Mouse (Mus musculus) heart, adult 18-20 months (tissue): Measurements from ENCODE around the gene Gm17651. TPM values are rescaled to one million over a fixed set of nuclear protein-coding genes. Genes with fewer than 3 reads are reported as not detected.

Experiments used
- DNase-seq, 2 experiments: peaks; one replicate each; pipeline ENCODE4 v3.0.0; 2021 to 2022; ENCODE audit warnings: mixed read lengths in 1 of 2
- long read RNA-seq, 2 experiments: library from polyadenylated mRNA; stranded (forward); transcript quantifications; one replicate each; pipeline ENCODE4 v2.0.0; 2021
- total RNA-seq, 2 experiments: library from RNA; stranded (reverse); gene quantifications; 2 replicates each; pipeline ENCODE4 v1.2.3; 2021

The Gm17651 gene
- not detected for total RNA-seq
- long read RNA-seq, experiment 1 = 0 reads
- long read RNA-seq, experiment 2 = 0 reads

DNA sequence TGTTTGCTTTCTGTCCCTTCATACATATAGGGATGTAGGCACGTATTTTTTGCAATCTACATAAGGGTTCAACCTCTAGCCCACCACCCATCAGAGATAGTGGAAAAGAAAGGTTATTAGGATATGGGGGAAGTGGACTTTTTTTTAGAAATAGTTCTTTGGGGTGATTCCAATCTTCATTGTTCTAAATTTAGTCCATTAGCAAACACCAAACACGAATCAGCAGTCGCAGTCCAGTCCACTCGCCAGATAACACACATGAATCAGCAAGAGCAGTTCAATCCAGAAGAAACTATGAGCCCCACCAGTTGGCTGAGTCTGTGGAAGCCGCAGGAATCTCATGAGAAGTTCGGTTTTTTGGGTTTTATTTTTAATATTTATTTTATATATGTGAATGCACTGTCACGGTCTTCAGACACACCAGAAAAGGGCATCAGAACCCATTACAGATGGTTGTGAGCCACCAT lies at the start of gene Gm17651:
Gm17651 (minus strand) TSS at position 51 of the 467 bp plus-strand sequence.
- DNase-seq = no peak

- DNase-seq = no peak
Measured at GRCm38 (mm10) chr3:97719116-97719515, 44.6 kb upstream of the Gm17651 start.

GRCm38 (mm10) chr3:97715922-97716321 lies 41.4 kb upstream of the Gm17651 start:
- no peak for DNase-seq

DNA sequence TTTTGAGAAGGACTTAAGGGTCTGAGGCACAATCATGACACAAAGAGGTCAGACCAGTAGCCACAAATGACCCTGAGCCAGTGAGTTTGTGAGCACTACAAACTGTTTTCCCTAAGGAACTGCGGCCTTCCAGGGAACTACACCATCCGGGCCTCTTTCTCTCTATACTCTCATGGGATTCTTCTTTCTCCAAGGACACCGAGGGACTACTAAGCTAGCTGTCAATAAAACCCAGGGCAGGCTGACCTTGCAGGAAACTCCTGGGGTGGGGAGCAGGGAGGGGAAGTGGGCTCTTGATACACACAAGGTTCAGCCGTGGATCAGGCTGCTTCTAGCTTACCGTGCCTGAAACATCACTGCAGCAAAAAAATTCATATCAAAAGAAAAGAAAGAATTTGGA lies 36.4 kb upstream of the Gm17651 start:
- no peak for DNase-seq

DNA sequence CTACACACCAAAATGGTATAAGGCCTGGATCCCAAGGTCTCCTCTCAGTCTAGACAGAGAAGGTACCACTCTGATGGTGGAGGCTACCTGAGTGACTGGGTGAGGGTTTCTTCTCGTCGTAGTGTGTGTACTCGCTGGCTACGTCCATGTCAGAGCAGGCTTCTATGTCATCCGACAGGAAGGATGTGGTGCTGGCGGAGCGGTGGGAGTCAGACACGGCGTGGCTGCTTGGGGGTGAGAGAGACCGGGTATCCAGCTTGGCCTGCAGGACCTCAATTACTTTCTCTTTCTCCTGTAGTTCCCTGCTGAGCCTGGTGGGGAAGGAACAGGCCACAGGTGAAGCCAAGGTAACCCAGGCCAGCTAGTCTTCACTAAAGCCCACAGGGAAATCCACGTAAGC lies 35.6 kb upstream of the Gm17651 start:
- no peak for DNase-seq

- DNase-seq = no peak
Measured at GRCm38 (mm10) chr3:97706561-97706960, 32.1 kb upstream of the Gm17651 start.

DNA sequence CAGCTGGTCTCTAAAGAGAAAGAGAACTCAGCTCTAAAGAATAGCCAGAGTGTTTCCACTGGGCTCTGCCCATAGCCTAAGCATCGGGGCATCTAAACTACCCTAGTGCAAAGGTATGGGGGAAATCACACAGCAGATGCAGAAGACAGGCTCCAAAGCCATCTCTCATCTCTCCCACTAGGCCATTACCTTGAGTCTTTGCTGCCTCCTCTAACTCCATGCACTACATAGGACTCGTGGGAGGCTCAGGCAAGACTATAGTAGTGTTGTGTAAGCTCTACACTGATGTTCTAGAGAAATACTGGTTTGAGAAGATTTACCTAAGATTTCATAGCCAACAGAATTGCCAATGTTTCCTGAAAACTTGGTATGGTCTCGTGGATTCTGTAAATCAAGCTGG lies 31.0 kb upstream of the Gm17651 start:
- DNase-seq = no peak

- DNase-seq = no peak
Measured at GRCm38 (mm10) chr3:97702448-97703080, 28.1 kb upstream of the Gm17651 start.

GRCm38 (mm10) chr3:97701198-97701597 lies 26.7 kb upstream of the Gm17651 start:
- no peak for DNase-seq

- peak in 1 of 2 experiments; percentile 46 for DNase-seq
Measured at GRCm38 (mm10) chr3:97699061-97699460, 24.6 kb upstream of the Gm17651 start.

DNA sequence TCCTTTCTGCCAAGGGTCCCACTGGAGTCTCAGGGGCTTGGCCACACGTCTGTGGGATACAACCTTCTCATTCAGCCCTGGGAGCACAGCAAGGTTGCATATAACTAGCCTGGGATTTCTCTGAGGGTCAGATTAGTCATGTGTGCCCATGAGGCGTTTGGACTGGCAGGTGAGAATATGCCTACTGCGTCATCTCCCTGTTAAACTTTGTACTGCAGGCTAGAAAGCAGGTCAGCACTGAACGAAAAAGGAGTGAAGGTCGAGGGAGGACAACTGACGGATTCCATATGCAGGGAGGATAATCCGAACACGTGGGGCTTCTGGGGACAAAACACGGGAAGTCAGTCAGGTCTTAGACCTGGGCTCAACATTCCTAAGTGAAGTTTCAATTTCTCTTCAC lies 22.8 kb upstream of the Gm17651 start:
- DNase-seq = no peak

- no peak for DNase-seq
Measured at GRCm38 (mm10) chr3:97696866-97697265, 22.4 kb upstream of the Gm17651 start.

GRCm38 (mm10) chr3:97693806-97694205 lies 19.3 kb upstream of the Gm17651 start:
- no peak for DNase-seq

- no peak for DNase-seq
Measured at GRCm38 (mm10) chr3:97691443-97692017, 17.0 kb upstream of the Gm17651 start.

DNA sequence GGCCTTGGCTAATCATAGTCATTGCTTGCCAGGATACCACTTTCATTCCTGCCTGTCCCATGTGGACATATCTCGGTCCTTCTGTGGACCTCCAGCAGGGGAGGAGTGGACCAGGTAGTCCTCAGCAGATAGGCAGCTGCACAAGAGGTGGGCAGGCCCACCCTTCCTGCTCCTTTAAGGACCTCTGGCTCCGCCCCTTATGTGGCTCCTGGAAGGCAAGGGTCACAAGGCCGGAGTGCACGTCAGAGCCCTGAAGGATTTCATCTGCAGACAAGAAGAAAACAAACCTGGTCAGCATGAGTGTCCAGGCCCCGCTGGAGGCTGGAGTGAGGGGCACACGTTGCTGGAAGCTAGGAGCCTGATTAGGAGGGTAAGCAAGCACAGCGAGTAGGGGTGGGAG lies 16.1 kb upstream of the Gm17651 start:
- DNase-seq = no peak

GRCm38 (mm10) chr3:97689289-97689688 lies 14.8 kb upstream of the Gm17651 start:
- DNase-seq = no peak

DNA sequence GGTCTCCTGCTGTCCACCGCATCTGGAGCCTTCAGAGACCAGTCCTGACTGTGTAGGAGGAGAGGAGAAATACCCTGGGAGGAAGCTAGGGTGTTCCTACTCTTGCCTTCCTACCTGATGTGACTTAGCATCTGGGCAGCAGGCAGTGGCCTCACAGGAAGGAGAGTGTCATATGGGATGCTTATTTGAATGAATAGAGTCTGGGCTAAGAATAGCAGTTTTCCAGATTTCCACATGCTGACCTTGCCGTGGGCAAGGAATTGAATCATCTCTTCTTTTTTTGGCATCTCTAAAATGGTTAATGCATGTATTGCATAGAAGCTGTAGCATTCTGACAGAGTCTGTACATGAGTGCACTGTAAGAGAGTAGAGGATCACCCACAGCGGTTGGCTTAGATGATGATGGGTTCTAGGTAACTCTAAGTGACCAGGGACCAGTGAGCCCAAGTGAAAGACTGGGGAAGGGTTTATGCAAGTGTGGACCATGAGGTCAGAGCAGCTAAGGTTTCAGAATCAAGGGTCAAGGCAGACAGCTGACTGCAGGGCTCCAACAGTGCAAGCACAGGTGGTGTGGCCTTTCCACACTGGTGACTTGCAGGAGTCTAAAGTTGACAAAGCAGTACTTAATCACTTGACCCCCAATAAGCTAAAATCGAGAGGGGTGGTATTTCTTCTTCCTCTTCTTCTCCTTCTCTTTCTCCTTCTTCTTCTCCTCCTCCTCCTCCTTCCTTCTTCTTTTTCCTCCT lies 12.1 kb upstream of the Gm17651 start:
- no peak for DNase-seq

DNA sequence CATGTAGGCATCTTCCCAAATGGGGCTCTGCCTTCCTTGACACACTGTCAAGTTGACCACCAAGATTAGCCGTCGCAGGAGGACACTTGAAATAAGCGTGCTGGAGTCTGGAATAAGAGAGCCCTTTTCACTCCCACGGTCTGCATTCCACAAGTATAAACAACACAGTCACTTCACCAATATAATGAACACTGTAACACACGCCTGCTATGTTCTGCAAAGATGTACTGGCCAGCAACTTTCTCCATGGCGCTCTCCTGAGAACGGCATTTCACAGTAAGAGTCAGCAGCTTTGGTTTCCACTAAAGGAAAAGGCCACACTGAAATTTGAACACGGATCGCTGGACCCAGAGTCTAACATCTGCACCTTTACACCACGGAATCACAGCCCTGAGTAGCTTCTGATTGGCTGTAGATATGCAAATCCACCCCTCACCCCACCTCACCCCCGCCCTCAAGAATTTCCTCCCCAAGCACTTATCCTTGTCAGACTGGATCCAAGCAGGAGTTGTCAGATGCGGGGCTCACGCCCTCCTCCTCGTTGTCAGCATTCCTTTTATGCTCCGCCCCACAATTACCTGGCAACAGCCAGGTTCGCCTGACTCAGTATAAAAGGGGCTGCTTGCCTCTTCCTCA lies 9.2 kb upstream of the Gm17651 start:
- DNase-seq = no peak

GRCm38 (mm10) chr3:97682576-97682975 lies 8.1 kb upstream of the Gm17651 start:
- DNase-seq = no peak

DNA sequence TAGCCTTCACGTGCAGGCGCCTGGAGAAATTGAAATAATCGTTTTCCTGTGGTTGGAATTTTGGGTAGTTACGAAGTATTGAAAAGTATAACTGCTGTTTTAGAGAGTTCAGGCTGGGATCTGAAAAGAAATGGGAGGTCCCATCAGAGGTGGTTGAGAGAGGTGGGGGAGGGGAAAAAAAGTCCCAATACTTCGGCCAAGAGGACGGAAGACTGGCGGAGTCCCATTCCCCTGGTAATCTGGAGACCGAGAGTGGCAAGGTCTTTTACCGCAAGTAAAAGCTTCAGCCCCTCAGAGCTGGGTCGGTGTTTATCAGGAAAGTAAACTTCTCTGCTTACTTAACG lies 7.6 kb upstream of the Gm17651 start:
- DNase-seq = no peak

DNA sequence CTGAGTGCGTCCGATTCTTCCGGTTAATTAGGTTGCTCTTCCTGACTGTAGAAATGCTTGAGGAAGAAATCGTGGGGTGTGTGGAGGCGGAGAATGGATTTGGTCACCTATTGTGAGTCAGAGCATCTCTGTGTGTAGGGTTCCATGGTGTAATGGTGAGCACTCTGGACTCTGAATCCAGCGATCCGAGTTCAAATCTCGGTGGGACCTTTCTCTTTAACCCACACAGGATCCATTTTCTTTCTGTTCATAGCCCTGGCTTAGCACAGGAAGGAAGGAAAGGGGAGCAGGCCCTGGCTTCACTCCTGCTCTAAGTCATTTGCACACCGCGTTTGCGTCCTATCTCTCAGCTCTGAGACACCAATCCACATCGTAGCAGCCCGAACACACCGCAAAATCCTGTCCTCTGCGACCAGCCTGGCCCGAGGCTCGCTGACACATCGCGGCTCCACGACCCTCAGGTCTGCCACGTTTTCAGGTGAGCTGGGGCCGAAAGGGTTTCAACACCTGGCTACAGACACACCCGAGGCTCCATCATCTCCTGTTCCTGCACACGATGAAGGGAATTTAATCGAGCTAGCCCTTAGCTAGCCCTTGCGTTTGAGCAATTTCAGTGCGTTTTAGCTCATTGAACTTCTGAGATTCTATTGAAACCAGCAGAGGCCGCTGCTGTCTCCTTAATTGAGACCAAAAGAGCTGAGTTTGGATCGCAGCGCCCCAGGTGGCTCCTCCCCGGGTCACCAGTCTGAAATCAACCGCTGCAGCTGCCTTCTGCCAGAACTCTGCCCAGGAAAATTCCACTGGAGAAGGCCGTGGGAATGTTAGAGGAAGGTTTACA lies 7.0 kb upstream of the Gm17651 start:
- DNase-seq = peak; percentile 78 to 82
